Mouse (Mus musculus): ENCODE results near the gene Tfap2a. TPM values are rescaled to one million over a fixed set of nuclear protein-coding genes. Genes with fewer than 3 reads are reported as not detected.

Gene Tfap2a
- polyA plus RNA-seq, 1 experiment from 2014 or later: 3.4 TPM

DNA sequence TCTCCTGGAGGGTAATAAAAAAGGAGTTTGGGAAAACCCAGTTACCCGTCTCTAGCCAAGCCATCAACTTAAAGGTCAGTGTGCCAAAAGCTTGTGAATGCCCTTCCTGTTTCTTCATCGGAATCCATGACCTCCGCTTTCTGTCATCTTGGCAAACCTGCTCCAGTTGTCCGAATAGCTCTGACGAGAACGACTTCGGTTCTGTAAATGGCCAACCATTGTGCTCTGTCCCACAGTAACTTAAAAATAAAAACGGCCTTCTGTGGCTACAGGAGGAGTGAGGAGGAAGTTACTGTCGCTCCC lies 11.4 kb upstream of the Tfap2a start:
- no peaks in the 10 kb centered on the region for H3K36me3 ChIP-seq (ENCODE audit: control insufficient read depth, insufficient read depth, low read length)
- H3K4me2 ChIP-seq (replicated peaks; ENCODE audit: low read depth): peak overlapping the region; percentile 17
- WGBS: 56% methylated on average over 9 of the region's 9 CpGs

DNA sequence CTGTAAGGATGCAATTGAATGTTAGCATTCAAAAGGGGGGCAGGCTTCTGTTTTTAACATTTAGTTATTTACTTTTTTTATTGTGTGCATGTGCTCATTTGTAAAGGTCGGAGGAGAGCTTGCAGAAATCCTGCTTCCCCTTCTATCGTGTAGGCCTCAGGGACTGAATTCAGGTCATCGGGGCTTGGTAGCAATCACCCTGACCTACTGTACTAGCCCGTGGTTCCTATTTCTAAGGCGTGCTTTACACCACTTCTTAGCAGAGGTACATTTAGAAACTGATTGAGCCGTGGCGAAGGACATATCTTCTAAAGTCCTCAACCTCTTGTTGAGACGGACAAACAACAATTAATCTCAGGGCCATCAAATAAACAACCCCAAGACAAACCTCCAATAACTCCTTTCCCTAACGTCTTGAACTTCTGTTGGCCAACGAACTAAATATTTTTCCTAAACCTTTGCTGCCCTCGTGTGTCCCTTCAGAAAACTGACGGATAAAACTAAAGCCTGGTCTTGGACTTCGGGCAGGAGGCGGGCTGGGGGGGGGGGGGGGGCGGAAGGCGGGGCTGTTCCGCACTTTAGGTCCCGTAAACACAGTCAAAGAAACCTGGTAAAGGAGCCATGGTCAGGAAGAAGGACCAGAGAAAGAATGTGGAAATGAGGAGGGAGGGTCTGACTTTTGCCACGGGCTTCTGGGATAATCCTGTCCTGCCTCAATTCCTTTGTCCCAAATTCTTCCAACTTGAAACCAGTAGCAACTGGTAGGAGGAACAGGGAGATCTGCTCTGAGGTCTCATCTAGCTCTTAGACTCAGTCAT lies 10.8 kb upstream of the Tfap2a start:
- DNase-seq (ENCODE audit: low spot score) (no peak), ATAC-seq (ENCODE audit: low FRiP score, low TSS enrichment) (0 out of 2 replicates have a peak, but pooled peaks have one; percentile 10)
- peaks cover 7% of the 10 kb centered on the region; the same call in 1 of the 2 replicates for H3K27me3 ChIP-seq (ENCODE audit: control insufficient read depth, insufficient read depth, low read length)
- 15% methylated on average over 16 of the region's 19 CpGs for WGBS
- H3K36me3 ChIP-seq (ENCODE audit: control insufficient read depth, insufficient read depth, low read length): no peaks in the 10 kb centered on the region
- peak; percentile 72 for TF ChIP-seq CTCF (IDR thresholded peaks at IDR 0.05; ENCODE audit: low read depth)
- no peak for TF ChIP-seq EP300 (optimal IDR thresholded peaks at IDR 0.05)
- 0 out of 2 replicates have a peak, but pooled peaks cover 2% of the 10 kb centered on the region for H3K4me1 ChIP-seq (replicated peaks; ENCODE audit: control insufficient read depth, insufficient read depth)
- H3K4me3 ChIP-seq (ENCODE audit: low read depth, low read length): no peak overlapping the region
- no peak overlapping the region for H3K27ac ChIP-seq (replicated peaks)
- no peaks in the 10 kb centered on the region for H3K9me3 ChIP-seq (ENCODE audit: control insufficient read depth, low read length)
- no peak overlapping the region for H3K9ac ChIP-seq (ENCODE audit: low read length)
- peak overlapping the region; percentile 17 for H3K4me2 ChIP-seq (replicated peaks; ENCODE audit: low read depth)

More for the DNA sequence above, 11.4 kb upstream of the Tfap2a start:
- Histone ChIP-seq H3K9me3 (ENCODE audit: control insufficient read depth, low read length) (no peaks in the 10 kb centered on the region), H3K9ac (ENCODE audit: low read length) (no peak overlapping the region), H3K4me3 (ENCODE audit: low read depth, low read length) (no peak overlapping the region), H3K27me3 (ENCODE audit: control insufficient read depth, insufficient read depth, low read length) (peaks cover 2% of the 10 kb centered on the region; the same call in 1 of the 2 replicates), H3K4me1 (replicated peaks; ENCODE audit: control insufficient read depth, insufficient read depth) (0 out of 2 replicates have a peak, but pooled peaks cover 2% of the 10 kb centered on the region), H3K27ac (replicated peaks) (no peak overlapping the region)
- TF ChIP-seq CTCF (IDR thresholded peaks at IDR 0.05; ENCODE audit: low read depth) (no peak), EP300 (optimal IDR thresholded peaks at IDR 0.05) (no peak)
- ATAC-seq (ENCODE audit: low FRiP score, low TSS enrichment) (no peak), DNase-seq (ENCODE audit: low spot score) (no peak)

DNA sequence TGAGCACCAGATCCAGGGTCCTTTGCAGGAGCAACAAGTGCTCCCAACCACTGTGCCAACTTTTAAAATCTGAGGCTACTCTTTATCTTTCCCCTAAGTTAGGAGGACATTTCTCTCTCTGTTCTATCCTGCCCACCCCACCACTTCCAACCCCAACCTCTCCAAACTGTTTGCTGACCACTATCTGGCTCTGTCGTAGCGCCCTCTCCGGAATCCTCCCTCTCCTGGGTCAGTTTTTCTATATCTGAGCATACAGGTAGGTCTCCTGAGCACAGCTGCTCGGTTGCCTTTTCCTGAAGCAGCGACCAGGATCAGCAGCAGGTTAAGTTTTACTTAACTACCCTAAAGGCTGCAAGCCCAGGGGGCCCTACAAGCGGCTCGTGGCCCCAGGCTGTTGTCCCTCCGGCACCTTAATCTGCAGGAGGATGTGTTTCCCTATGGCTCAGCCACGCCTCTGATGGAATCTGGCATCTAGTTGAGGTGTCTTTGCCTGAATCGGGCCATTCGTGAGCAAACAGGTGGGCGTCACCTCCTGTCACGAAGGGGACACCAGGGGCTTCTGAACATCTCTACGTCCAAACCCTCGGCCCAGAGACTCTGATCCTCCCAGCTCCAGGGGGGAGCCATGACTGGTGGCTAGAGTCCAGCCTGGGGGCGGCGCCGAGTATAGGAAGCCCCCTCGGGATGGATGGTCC lies 6.1 kb upstream of the Tfap2a start:
- H3K9me3 ChIP-seq (ENCODE audit: control insufficient read depth, low read length): no peaks in the 10 kb centered on the region
- no peak overlapping the region for H3K9ac ChIP-seq (ENCODE audit: low read length)
- no peak overlapping the region for H3K4me2 ChIP-seq (replicated peaks; ENCODE audit: low read depth)
- TF ChIP-seq CTCF (IDR thresholded peaks at IDR 0.05; ENCODE audit: low read depth): no peak
- no peak for TF ChIP-seq EP300 (optimal IDR thresholded peaks at IDR 0.05)
- WGBS: 3% methylated on average over 19 of the region's 19 CpGs
- 0 out of 2 replicates have a peak, but pooled peaks cover 2% of the 10 kb centered on the region for H3K4me1 ChIP-seq (replicated peaks; ENCODE audit: control insufficient read depth, insufficient read depth)
- no peak overlapping the region for H3K4me3 ChIP-seq (ENCODE audit: low read depth, low read length)
- no peaks in the 10 kb centered on the region for H3K36me3 ChIP-seq (ENCODE audit: control insufficient read depth, insufficient read depth, low read length)
- DNase-seq (ENCODE audit: low spot score) (no peak), ATAC-seq (ENCODE audit: low FRiP score, low TSS enrichment) (no peak)
- peaks cover 20% of the 10 kb centered on the region; the same call in 1 of the 2 replicates for H3K27me3 ChIP-seq (ENCODE audit: control insufficient read depth, insufficient read depth, low read length)
- no peak overlapping the region for H3K27ac ChIP-seq (replicated peaks)

DNA sequence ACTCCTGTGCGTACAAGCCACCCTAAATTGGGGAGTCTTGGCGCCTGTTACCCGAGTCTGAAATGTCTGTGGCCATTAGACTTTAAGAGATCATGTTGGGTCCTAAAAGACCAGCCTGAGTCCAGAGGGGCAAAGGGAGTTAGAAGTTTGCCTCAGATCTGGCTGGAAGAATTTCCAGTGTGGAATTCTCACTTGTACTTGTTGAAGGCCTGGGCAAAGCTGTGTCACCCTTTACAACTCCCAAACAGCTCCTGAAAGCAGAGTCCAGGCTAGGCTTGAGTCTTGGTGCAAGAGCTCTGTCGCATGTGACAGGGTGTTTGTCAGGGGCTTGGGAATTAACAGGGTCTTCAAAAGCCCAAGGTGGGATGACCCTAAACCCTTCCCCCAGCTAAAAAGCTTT lies 5.0 kb upstream of the Tfap2a start:
- H3K4me1 ChIP-seq (replicated peaks; ENCODE audit: control insufficient read depth, insufficient read depth): 0 out of 2 replicates have a peak, but pooled peaks cover 2% of the 10 kb centered on the region
- H3K4me3 ChIP-seq (ENCODE audit: low read depth, low read length): no peak overlapping the region
- H3K27me3 ChIP-seq (ENCODE audit: control insufficient read depth, insufficient read depth, low read length): peaks cover 26% of the 10 kb centered on the region; the same call in 1 of the 2 replicates
- 36% methylated on average over 4 of the region's 4 CpGs for WGBS
- no peak overlapping the region for H3K4me2 ChIP-seq (replicated peaks; ENCODE audit: low read depth)
- no peak for ATAC-seq (ENCODE audit: low FRiP score, low TSS enrichment)
- no peaks in the 10 kb centered on the region for H3K9me3 ChIP-seq (ENCODE audit: control insufficient read depth, low read length)
- no peaks in the 10 kb centered on the region for H3K36me3 ChIP-seq (ENCODE audit: control insufficient read depth, insufficient read depth, low read length)
- TF ChIP-seq EP300 (optimal IDR thresholded peaks at IDR 0.05) (no peak), CTCF (IDR thresholded peaks at IDR 0.05; ENCODE audit: low read depth) (no peak)
- no peak for DNase-seq (ENCODE audit: low spot score)
- no peak overlapping the region for H3K27ac ChIP-seq (replicated peaks)
- H3K9ac ChIP-seq (ENCODE audit: low read length): no peak overlapping the region

DNA sequence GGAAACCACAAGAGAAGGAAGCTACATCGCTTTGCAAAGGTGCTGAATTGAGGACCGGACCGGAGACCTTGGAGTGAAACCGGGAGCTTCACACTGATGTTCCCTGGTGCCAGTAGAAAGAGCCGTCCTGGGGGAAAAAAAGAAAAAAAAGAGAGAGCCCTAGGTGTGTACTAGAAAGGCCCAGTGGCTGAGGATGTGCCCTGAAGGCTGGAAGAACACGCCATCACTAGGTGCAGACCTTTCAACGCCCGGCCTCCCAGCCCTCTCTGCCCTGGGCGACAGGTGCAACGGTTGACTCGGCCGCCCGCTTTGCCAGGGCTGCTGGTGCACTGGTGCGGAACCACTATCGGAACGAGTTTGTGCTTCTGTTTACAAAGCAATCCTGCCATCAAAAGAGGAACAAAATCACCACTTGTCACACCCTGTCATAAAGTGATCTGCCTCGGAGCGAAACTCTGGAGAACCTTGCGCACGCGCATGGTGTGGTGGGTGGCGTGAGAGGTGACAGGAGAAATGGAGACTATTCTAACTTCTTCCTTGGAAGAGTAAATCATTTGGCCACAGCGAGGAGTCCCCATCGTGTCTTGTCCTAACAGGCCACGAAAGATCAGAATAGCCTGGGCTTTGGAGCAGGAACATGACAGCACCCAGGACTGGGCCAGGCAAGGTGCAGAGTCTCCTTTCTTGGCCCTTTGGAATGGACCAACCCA lies 3.8 kb upstream of the Tfap2a start:
- H3K4me3 ChIP-seq (ENCODE audit: low read depth, low read length): no peak overlapping the region
- DNase-seq (ENCODE audit: low spot score) (no peak), ATAC-seq (ENCODE audit: low FRiP score, low TSS enrichment) (no peak)
- no peak overlapping the region for H3K27ac ChIP-seq (replicated peaks)
- no peaks in the 10 kb centered on the region for H3K36me3 ChIP-seq (ENCODE audit: control insufficient read depth, insufficient read depth, low read length)
- H3K4me1 ChIP-seq (replicated peaks; ENCODE audit: control insufficient read depth, insufficient read depth): 0 out of 2 replicates have a peak, but pooled peaks cover 2% of the 10 kb centered on the region
- no peak overlapping the region for H3K9ac ChIP-seq (ENCODE audit: low read length)
- WGBS: 7% methylated on average over 25 of the region's 25 CpGs
- no peaks in the 10 kb centered on the region for H3K9me3 ChIP-seq (ENCODE audit: control insufficient read depth, low read length)
- TF ChIP-seq EP300 (optimal IDR thresholded peaks at IDR 0.05) (no peak), CTCF (IDR thresholded peaks at IDR 0.05; ENCODE audit: low read depth) (no peak)
- no peak overlapping the region for H3K4me2 ChIP-seq (replicated peaks; ENCODE audit: low read depth)
- peaks cover 29% of the 10 kb centered on the region; the same call in 1 of the 2 replicates for H3K27me3 ChIP-seq (ENCODE audit: control insufficient read depth, insufficient read depth, low read length)

Measured in stomach, postnatal 0 days (tissue).